Mouse (Mus musculus) megakaryocyte, embryonic 14.5 days (primary cell): ENCODE measurements around the gene Mturn.

Experiments
- FLI1 ChIP-seq: IDR thresholded peaks from 2 replicates; pipeline ENCODE4 v1.6.1; 2012; ENCODE audit warnings: low read length, inconsistent platforms, mixed read lengths
- GATA1 ChIP-seq: IDR thresholded peaks from 3 replicates; pipeline ENCODE4 v1.6.1; 2012; ENCODE audit warnings: mixed read lengths, low read length, inconsistent platforms, borderline replicate concordance

GRCm38 (mm10) chr6:54708646-54709045 lies 27.2 kb downstream of the Mturn start:
- TF ChIP-seq GATA1 (no peak), FLI1 (no peak)
